Mouse (Mus musculus) liver, adult 2 months (tissue): Measurements from ENCODE around the gene Hyal2.

Experiments used
- CTCF ChIP-seq: fragments of 200-500 bp; IDR thresholded peaks from 2 replicates; pipeline ENCODE4 v1.5.1; 2011; ENCODE audit warnings: low read depth, low read length, control low read depth
- POLR2A ChIP-seq: fragments of 200-500 bp; IDR thresholded peaks from 2 replicates; pipeline ENCODE4 v1.6.1; 2011; ENCODE audit warnings: low read length, control low read depth; ENCODE audit not compliant: insufficient read depth; ENCODE audit errors: extremely low read depth

GRCm38 (mm10) chr9:107551890-107552355 lies 15.8 kb upstream of the Hyal2 start:
- TF ChIP-seq POLR2A (no peak), CTCF (no peak)
